Mouse (Mus musculus) neural tube, embryonic 13.5 days (tissue): ENCODE measurements around the gene Six2. TPM values are rescaled to one million over a fixed set of nuclear protein-coding genes. Genes with fewer than 3 reads are reported as not detected.

Experiments used
- polyA plus RNA-seq: library from polyadenylated mRNA; unstranded; fragments of >200 nt; fragmentation: Nextera tagmentation; extraction: Ambion mirVana; gene quantifications from 2 replicates; pipeline ENCODE4 v1.2.1, GENCODE M21; 2015

Gene Six2
- polyA plus RNA-seq, 1 experiment from 2014 or later: not detected

Other genes with a start within 250 kb of the Six2 start
- 0.28 TPM in 1 of 2 replicates, not detected in the other for gene Six3, start 74.7 kb downstream of the Six2 start, polyA plus RNA-seq